Mouse (Mus musculus) kidney, adult 9 months (tissue): ENCODE measurements around the gene Eef1b2.

Experiments used
- DNase-seq: peaks from one replicate; pipeline ENCODE4 v3.0.0; 2022

Eef1b2 gene

DNA sequence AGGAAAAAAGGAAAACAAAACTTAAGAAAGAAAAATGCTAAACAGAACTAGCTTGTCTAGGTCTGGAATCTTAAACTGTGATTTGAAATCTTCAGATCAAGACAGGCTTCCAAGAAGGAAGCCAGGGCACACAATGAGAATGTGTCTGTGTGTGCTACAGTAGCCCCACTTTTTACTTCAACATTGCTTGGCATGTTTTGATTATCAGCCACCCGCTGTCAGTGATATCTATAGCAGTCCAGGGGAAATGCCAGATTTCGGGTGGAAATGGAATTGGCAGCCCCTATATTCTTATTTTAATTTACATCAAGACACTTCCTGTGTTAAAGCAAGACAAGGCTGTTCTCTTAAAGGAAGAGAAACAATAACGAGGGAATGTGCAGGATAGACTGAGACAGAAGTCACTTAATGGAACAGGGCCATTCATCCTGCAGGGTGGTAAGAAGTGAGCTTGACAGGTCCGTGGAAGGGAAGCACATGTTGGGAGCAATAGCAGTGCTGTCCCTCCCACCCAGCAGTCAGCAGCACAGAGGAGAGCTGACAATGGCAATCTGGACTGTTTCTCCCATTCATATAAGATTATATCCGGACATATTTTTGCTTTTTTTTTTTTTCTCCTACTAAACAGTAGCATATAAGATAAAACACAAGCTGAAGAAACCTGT is 19.4 kb downstream of the Eef1b2 start:
- no peak for DNase-seq

DNA sequence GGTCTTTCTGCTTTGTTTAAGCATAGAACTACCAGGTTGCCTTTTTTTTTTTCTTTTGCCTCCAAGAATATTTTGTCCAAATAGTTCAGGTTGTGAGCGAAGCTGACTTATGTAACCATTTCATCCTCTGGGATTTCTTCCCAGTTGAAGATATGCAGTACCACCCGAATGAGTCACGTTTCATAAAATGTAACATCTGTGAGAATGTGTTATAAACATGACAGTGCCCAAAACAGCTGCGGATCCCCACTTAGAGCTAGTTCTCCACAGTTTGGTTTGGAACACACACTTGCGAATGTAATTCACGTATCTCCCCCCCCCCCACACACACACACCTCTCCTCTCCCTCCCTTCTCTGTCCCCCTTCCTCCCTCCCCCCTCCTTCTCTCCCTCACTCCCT is 22.8 kb downstream of the Eef1b2 start:
- DNase-seq, result no peak

DNA sequence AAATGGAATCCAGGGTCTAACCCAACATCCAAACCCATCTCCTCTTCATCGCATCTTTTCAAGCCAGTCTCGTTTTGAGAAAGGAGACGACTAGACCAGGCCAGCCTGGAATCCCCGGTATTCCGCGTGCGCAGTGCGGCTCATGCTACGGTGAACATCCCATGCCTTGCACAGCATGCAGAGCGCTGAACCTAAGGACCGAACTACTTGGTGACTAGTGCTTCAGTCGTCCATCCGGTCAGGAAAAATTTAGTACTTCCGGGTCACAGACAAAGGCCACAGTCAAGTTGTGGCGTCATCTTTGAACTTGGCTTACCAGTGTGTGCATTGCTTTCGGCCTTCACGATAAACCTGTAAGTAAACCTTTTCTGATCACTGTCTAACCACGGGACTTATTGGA is 23.7 kb downstream of the Eef1b2 start:
- no peak for DNase-seq

DNA sequence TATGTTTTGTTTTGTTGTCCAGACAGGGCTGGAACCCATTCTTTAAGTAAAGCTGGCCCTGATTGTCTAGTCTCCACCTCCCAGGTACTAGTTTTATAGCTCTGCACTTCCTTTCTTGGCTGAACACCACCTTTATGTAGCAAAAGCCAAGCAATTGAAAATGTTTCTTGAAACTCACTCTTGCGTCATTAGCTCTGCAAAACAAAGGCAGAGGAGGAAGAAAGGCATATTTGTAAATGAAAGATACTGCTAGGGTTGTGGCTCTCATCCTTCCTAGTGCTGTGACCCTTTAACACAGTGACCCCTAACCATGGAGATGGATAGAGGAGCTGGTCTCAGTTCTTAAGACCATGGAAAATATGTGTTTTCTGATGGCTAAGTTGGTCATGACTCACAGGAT is 25.0 kb downstream of the Eef1b2 start:
- DNase-seq, result no peak

DNA sequence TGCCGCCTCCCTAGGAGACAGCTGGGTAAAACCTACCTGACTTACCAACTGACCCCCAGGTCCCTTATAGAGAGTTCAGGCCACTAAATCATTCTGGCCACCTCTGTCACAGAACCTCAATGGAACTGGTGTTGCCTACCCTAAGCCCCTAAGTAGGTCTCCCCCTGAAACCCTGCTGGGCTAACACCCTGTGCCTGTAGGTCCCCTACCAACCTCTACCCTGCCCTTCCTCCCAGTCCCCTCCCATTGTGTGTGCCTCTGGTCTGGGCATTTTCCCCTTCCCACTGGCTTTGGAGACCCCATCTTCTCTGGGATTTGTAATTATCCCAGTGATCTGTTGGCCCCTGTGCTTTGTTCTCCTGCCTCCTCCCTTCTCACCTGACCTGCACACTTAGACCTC is 26.8 kb downstream of the Eef1b2 start:
- DNase-seq, result no peak

DNA sequence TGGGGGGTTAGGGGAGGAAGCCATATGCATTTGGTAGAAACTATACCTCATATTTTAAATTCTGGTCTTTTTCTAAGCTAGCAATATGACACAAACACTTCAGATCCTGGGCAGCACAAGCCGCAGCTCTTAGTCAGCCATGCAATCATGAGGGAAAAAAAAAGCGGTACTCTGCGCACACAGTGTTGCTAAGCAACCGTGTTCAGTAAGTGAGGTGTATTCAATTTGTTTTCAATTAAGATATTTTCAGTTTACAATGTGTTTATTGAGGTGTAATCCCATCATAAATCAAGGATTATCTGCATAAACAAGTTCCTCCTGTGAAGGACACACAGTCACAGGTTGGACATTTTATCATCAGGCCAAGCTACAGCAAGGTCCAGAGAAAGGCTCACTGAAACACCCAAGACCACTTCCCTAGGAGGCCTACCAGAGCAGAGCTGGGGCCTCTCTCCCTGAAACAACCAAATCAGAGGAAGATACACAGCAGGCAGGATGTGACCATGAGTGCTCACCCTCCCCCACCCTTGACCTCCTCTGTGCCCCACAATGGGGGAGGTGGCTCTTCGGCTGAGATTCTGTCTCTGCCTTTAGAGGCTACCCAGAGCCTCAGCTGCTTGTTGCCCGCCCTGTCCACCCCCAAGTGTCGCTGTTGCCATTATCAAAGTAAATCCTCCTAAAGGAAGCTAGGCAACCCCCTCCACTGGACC is 27.5 kb downstream of the Eef1b2 start:
- DNase-seq, result no peak

DNA sequence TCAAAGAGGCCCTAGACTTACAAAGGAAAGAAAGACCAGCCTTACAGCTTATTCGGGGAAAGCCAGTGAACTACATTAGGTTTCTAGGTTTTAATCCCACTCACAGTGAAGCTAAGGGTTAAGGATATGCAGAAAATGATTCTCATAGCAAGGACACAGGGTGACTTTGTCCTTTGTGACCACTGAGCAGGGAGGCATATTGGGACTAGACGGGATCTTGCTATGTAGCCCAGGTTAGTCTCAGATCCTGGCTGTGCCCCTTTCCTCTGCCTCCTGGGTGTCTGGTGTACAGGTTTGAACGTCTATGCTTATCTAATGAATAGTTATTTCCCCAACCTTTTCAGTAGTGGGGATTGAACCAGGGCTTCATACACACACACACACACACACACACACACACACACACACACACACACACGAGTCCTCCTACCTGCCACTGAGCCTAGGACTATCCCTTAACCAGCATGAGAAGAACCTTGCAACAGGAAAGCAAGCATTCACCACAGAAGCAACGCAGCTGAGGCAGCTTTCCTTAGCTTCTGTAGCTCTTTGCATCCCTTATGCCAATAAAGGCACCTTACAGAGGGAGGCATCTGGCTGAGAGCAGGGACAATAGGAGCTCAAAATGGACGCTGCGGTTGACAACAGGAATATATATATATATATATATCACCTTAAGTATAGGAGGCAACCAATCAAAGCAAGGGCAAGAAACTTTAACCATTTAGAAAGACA is 28.2 kb downstream of the Eef1b2 start:
- no peak for DNase-seq

DNA sequence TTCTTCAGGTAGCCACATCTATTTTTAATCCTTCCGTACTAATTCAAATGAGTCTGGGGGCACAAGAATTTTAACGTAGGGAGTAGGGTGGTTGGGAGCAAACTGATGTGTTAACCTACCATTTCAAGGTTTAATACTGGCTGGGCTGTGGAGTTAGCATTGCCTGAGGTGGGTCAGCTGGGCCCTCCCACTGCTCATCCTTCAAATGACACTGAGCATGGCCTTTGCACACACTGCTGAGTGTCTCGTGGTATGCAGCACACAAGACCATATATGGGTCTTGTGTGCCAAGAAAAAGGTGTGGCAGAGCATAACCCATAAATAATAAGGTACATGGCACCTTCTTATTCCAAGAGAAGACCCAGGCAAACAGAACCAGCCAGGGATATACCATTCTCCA is 31.0 kb downstream of the Eef1b2 start:
- no peak for DNase-seq

DNA sequence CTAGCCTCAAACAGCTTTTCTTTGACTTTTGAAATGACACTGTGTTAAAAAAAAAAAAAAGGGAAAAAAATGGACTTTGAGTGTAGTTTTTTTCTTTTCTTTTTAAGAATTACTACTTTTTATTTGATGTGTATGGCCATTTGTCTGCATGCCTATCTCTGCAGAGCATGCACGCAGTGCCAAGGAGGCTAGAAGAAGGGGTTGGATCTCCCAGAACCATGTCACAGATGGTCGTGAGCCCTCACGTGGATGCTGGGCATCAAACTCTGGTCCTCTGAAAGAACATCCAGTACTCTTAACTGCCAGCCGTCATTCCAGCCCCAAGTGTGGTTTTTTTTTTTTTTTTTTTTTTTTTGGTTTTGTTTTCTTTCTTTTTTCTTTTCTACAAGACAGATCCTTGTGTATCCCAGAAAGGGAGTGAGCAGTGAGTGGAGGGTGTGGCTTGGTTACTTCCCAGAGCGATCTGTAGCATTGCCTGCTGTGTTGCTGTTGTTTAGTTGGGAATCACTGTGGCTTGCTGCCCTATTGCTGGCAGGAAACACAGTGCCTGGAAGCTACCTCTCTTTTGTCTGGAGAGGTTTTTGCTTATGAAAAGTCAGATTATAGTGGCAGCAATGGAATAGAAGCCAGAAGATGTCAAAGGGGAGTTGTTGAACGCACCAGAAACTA is 33.4 kb downstream of the Eef1b2 start:
- DNase-seq, result no peak

DNA sequence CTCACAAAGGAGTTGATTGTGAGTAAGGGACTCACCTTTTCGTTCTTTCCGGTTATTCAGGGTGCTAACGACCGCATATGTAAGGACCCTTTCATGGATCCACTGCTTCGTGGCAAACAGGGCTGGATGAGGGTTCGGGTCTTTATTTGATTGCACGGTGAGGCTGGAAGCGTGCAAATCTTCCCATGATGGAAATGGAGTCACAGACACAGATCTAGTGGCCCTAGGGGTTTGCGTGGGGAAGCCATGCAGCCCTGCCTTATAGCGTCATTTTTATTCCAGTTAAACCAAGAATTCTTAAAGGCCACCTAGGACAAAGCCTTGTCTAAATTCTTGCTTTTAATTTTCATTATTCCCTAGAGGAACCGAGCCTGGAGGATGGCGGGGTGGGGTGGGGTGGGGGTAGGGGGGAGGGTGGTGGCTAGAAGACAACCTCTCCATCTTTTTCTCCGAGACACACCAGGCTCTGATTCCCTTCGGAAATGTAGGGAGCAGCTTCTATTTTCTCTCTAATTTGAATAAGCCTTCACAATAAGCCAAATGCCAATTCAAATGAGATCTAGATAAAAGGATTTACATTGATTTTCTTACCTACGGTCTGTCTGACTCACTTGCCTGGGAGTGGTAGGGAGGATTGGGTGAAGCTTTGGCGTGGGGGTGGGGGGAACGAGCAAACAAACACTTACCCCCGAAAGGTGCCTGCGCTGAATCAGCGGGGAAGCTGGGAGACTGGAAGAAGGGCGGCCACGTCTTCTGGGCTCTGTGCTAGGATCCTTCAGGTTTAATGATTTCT is 37.0 kb downstream of the Eef1b2 start:
- no peak for DNase-seq

DNA sequence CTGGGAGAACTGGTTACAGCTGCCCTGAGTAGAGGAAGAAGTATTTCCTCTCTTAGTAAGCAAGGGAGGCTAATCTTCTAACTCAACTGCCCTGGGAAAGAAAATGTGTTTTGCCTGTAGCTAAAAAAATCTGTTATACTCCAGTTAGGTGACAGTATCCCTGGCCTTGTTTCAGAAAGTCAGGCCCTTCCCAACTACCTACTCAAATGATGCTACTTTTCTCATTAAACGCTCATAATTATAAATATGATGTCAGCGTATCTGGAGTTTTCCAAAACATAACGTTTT is 37.6 kb downstream of the Eef1b2 start, which contains the start of gene Gpr1:
Gene Gpr1 (minus strand): TSS at position 273 of the 288 bp plus-strand sequence.
- no peak for DNase-seq

DNA sequence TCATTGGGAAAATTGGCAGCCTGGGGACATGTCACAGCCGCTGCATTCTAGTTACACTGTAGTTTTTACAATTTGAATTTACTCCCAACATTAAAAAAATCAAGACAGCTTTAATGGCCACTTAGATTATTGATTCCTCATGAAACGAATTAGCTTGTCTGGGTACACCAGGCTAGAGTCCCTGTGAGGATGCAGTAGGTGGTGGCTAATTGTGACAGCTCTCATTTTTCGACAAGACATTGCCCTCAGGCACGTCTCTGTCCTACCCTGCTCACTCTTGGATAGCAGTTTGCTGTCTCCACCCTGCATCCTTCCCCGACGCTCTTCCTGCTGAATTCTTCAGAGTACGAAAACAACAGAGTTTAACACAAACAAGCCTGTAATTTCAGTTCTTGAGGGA is 38.0 kb downstream of the Eef1b2 start:
- no peak for DNase-seq

DNA sequence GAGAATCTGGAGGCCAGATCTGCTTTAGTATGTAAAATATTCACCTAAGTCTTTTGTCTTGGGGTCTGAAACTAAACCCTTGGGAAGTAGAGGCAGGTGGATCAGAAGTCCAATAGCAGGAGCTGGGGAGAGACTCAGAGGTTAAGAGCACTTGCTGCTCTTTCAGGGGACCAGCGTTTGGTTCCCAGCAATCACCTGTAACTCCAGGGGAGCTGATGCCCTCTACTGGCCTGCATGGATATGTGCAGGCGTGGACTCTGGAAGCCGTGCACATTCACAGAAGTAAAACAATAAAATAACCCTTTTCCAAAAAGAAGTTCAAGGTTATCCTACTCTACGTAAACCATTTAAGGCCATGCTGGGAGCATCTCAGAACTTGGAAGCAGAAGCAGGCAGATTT is 42.7 kb downstream of the Eef1b2 start:
- no peak for DNase-seq

DNA sequence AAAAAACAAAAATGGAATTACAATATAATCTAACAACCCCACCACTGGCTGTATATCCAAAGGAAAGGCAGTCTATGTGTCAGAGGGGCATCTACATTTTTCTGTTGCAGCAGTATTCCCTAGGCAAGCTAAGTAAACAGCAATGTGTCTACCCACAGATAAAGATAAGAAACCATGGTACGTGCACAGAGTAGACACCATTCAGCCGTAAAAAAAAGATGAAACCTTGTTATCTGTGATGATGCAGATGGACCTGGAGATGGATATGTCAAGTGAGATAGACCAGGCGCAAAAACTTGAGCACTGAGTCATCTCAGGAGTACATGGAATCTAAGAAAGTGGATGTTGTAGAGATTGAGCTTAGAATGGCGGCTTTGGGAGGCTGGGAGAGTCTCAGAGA is 48.4 kb downstream of the Eef1b2 start:
- DNase-seq, result no peak

DNA sequence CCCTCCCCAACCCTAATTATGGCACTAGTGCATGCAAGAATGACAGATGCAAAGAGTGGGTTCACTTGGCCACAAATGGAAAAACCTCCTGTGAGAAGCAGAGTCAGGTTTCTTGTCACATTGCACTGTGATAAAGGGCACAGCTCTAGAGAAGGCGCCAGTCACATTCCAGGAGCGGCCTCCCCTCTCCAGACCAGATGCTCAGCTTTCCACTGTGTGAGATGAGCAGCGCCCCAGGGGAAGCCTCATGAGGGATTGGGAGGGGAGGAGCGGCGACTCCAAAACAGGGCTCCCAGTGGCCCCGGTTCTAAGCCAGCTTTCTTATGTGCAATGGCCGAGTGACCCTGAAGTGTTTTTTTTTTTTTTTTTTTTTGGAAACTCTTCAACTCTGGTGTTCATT is 49.3 kb downstream of the Eef1b2 start:
- DNase-seq, result no peak

DNA sequence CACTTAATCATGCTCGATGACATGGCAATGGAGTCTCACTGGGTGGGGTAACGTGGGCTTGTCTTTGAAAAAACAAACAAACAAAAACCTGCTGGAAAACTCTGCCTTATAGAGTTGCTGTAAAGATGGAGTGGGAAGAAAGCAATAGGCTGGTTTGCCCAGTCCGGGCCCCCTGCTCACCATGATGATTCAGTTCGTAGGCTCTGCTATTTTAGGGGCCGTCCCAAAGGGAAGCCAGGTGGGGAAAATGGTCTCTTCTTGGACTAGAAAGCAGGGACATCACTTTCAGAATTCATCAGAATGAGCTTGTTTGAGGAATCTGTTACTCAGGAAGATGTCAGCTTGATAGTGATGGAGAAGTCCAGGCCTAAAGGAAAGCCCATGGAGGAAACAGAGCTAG is 50.6 kb downstream of the Eef1b2 start:
- no peak for DNase-seq
